ENCODE assay signal across 9 mouse cellular contexts in genomic region chr12:102295230-102295629, GRCm38 (mm10). TPM values are rescaled to one million over a fixed set of nuclear protein-coding genes. Genes with fewer than 3 reads are reported as not detected.
DNase-seq lines count a peak whose midpoint lies in the region; ATAC-seq lines count a peak whose summit lies in the region.
"Had no signal": no experiment of that assay in that cellular context is flagged by ENCODE, and none has a peak within 500 bp of the region (broad histone marks: within the 10 kb centered on the region; RNA-seq: fewer than 3 reads in every experiment).

No protein-coding gene starts in this region.

- DNase-seq in heart, postnatal 4 days = peak; percentile 34
- DNase-seq in 3T3-L1 (ENCODE audit: low read depth, low spot score) = peak; percentile 39
- peak; percentile 36 to 46 for DNase-seq in CD8-positive naive resting alpha-beta T cell, adult 2 months (ENCODE audit: low read depth in 2 of 2, low spot score in 2 of 2)
- no peak for DNase-seq in urinary bladder, postnatal 36 days (ENCODE audit: low spot score in 2 of 2)
- DNase-seq in retina, embryonic 14.5 days (ENCODE audit: low spot score) = no peak
- no peak for DNase-seq in adrenal gland, postnatal 25 days
- DNase-seq: kidney, adult 11 months had no signal

- H3K27ac ChIP-seq in heart, embryonic 12.5 days (ENCODE audit: poor library complexity, severe bottlenecking) = no peak overlapping the region

- no peaks in the 10 kb centered on the region for H3K9me3 ChIP-seq in heart, embryonic 12.5 days (replicated peaks)

- no peak overlapping the region for H3K4me3 ChIP-seq in heart, embryonic 12.5 days

- no peak overlapping the region for H3K9ac ChIP-seq in heart, embryonic 12.5 days

- no peak for ATAC-seq in heart, embryonic 12.5 days (ENCODE audit: insufficient number of reproducible peaks, low FRiP score)
- ATAC-seq in monocyte, adult 5-6 weeks (replicated peaks; ENCODE audit: insufficient number of reproducible peaks, low FRiP score, low TSS enrichment, poor library complexity, severe bottlenecking) = peak; percentile 51

- H3K27me3 ChIP-seq in heart, embryonic 12.5 days (replicated peaks) = no peaks in the 10 kb centered on the region

- no peak overlapping the region for H3K4me2 ChIP-seq in heart, embryonic 12.5 days

- peaks cover 37% of the 10 kb centered on the region for H3K4me1 ChIP-seq in heart, embryonic 12.5 days (replicated peaks)

- H3K36me3 ChIP-seq in heart, embryonic 12.5 days = 0 out of 2 replicates have a peak, but pooled peaks cover 5% of the 10 kb centered on the region

- 52% methylated on average over 7 of the region's 7 CpGs for WGBS in heart, embryonic 12.5 days

RNA-seq across cellular contexts. Expression of gene Rin3, which starts 12.4 kb away (rescaled TPM):
- total RNA-seq in heart, postnatal 4 days (2021) = 10 to 100 TPM; 21.1 to 21.5 TPM
- 9.9 and 10.3 TPM in 2 replicates for polyA plus RNA-seq in heart, embryonic 12.5 days (2016; fragmentation: Nextera tagmentation; extraction: Ambion mirVana)
- 60.2 to 126 TPM (median 89.9 TPM) in 3 replicates for total RNA-seq in monocyte, adult 5-6 weeks (2017)
- 12.4 and 13.3 TPM in 2 replicates for total RNA-seq in adrenal gland, postnatal 25 days (2021)

Comparison
In these comparisons a context has a peak if more than half of its experiments do, and no peak if none do; other contexts are left out.
1. DNase-seq: peak in heart, postnatal 4 days (single experiment), 3T3-L1 (single experiment) and CD8-positive naive resting alpha-beta T cell, adult 2 months (2 of 2); none in urinary bladder, postnatal 36 days (0 of 2), retina, embryonic 14.5 days (single experiment) and adrenal gland, postnatal 25 days (single experiment).